In genomic region chr11:97694921-97695711, GRCm38 (mm10) we compare ENCODE assay signal across 8 mouse cellular contexts. TPM values are rescaled to one million over a fixed set of nuclear protein-coding genes. Genes with fewer than 3 reads are reported as not detected.
DNase-seq lines count a peak whose midpoint lies in the region; ATAC-seq lines count a peak whose summit lies in the region.

No protein-coding gene starts in this region.

- peak overlapping the region; percentile 91 for H3K4me2 ChIP-seq in forebrain, embryonic 13.5 days
- H3K4me2 ChIP-seq in intestine, embryonic 16.5 days (ENCODE audit: low read depth, low read length) = peak overlapping the region; percentile 37

- no peaks in the 10 kb centered on the region for H3K27me3 ChIP-seq in forebrain, embryonic 13.5 days
- H3K27me3 ChIP-seq in intestine, embryonic 16.5 days (replicated peaks; ENCODE audit: control insufficient read depth, insufficient read depth, low read length) = no peaks in the 10 kb centered on the region

- peak; percentile 31 for ATAC-seq in forebrain, embryonic 13.5 days
- peak; percentile 67 for ATAC-seq in intestine, embryonic 16.5 days

- peaks cover 34% of the 10 kb centered on the region for H3K36me3 ChIP-seq in forebrain, embryonic 13.5 days (ENCODE audit: poor library complexity, severe bottlenecking)
- H3K36me3 ChIP-seq in intestine, embryonic 16.5 days (ENCODE audit: control insufficient read depth, insufficient read depth, low read length) = peaks cover 17% of the 10 kb centered on the region

- peak overlapping the region; percentile 47 for H3K9ac ChIP-seq in forebrain, embryonic 13.5 days
- H3K9ac ChIP-seq in intestine, embryonic 16.5 days (ENCODE audit: low read depth, low read length) = peak overlapping the region; percentile 30

- DNase-seq in heart, adult 18-20 months = peak; percentile 44 to 56
- no peak for DNase-seq in heart, postnatal 25 days (ENCODE audit: low spot score)
- DNase-seq in MN1 (ENCODE audit: low spot score) = peak; percentile 81
- DNase-seq in lung, postnatal 4 days = peak; percentile 59 to 69
- no peak for DNase-seq in thymus, postnatal 36 days
- no peak for DNase-seq in gastrocnemius, adult 8-10 months (ENCODE audit: low spot score in 2 of 2)

- intact Hi-C loops in heart, postnatal 25 days (cut with DNase I) = no loop called here

- H3K4me3 ChIP-seq in forebrain, embryonic 13.5 days = peak overlapping the region; percentile 68
- H3K4me3 ChIP-seq in intestine, embryonic 16.5 days (ENCODE audit: low read length) = peak overlapping the region; percentile 15

- peaks cover 58% of the 10 kb centered on the region for H3K4me1 ChIP-seq in forebrain, embryonic 13.5 days
- H3K4me1 ChIP-seq in intestine, embryonic 16.5 days (ENCODE audit: control insufficient read depth, insufficient read depth, low read length) = peaks cover 49% of the 10 kb centered on the region

- no peaks in the 10 kb centered on the region for H3K9me3 ChIP-seq in forebrain, embryonic 13.5 days (replicated peaks)
- no peaks in the 10 kb centered on the region for H3K9me3 ChIP-seq in intestine, embryonic 16.5 days (ENCODE audit: control insufficient read depth, low read length)

- WGBS in forebrain, embryonic 13.5 days = 21% methylated on average over 17 of the region's 17 CpGs
- WGBS in intestine, embryonic 16.5 days = 44% methylated on average over 17 of the region's 17 CpGs

- H3K27ac ChIP-seq in forebrain, embryonic 13.5 days = peak overlapping the region; percentile 90
- peak overlapping the region; percentile 88 for H3K27ac ChIP-seq in intestine, embryonic 16.5 days (ENCODE audit: low read length)

RNA-seq across cellular contexts. Expression of gene Pcgf2, which starts 5.2 kb away (rescaled TPM):
- total RNA-seq in heart, adult 18-20 months (2021) = 1 to 10 TPM; 4.8 to 4.9 TPM
- 1 to 10 TPM; 6.2 to 6.4 TPM for total RNA-seq in heart, postnatal 25 days (2021)
- polyA plus RNA-seq in forebrain, embryonic 13.5 days (2015; fragmentation: Nextera tagmentation; extraction: Ambion mirVana) = 21.5 and 22.9 TPM in 2 replicates
- 11.9 and 12.1 TPM in 2 replicates for polyA plus RNA-seq in intestine, embryonic 16.5 days (2015; fragmentation: Nextera tagmentation; extraction: Ambion mirVana)
- 1 to 10 TPM; 1.2 to 2.7 (median 1.5) TPM for total RNA-seq in gastrocnemius, adult 8-10 months (2022)

RNA-seq across cellular contexts. Expression of gene Psmb3, which starts 8.1 kb away (rescaled TPM):
- 100 to 1,000 TPM; 135 to 150 TPM for total RNA-seq in heart, adult 18-20 months (2021)
- total RNA-seq in heart, postnatal 25 days (2021) = 100 to 1,000 TPM; 150 to 151 TPM
- 559 and 571 TPM in 2 replicates for polyA plus RNA-seq in forebrain, embryonic 13.5 days (2015; fragmentation: Nextera tagmentation; extraction: Ambion mirVana)
- 419 and 429 TPM in 2 replicates for polyA plus RNA-seq in intestine, embryonic 16.5 days (2015; fragmentation: Nextera tagmentation; extraction: Ambion mirVana)
- total RNA-seq in gastrocnemius, adult 8-10 months (2022) = 100 to 1,000 TPM; 164 to 175 (median 171) TPM

RNA-seq across cellular contexts. Expression of gene Cisd3, which starts 9.5 kb away (rescaled TPM):
- total RNA-seq in heart, adult 18-20 months (2021) = 100 to 1,000 TPM; 134 to 145 TPM
- 100 to 1,000 TPM; 145 to 155 TPM for total RNA-seq in heart, postnatal 25 days (2021)
- 12.8 and 17.3 TPM in 2 replicates for polyA plus RNA-seq in forebrain, embryonic 13.5 days (2015; fragmentation: Nextera tagmentation; extraction: Ambion mirVana)
- polyA plus RNA-seq in intestine, embryonic 16.5 days (2015; fragmentation: Nextera tagmentation; extraction: Ambion mirVana) = 120 and 135 TPM in 2 replicates
- total RNA-seq in gastrocnemius, adult 8-10 months (2022) = 100 to 1,000 TPM; 102 to 119 (median 105) TPM

RNA-seq across cellular contexts. Expression of gene Mllt6, which starts 31.9 kb away (rescaled TPM):
- 10 to 100 TPM; 59.5 to 60.0 TPM for total RNA-seq in heart, adult 18-20 months (2021)
- 10 to 100 TPM; 59.8 to 63.3 TPM for total RNA-seq in heart, postnatal 25 days (2021)
- 3.2 and 3.5 TPM in 2 replicates for polyA plus RNA-seq in forebrain, embryonic 13.5 days (2015; fragmentation: Nextera tagmentation; extraction: Ambion mirVana)
- 2.2 and 2.6 TPM in 2 replicates for polyA plus RNA-seq in intestine, embryonic 16.5 days (2015; fragmentation: Nextera tagmentation; extraction: Ambion mirVana)
- 10 to 100 TPM; 45.5 to 63.7 (median 51.7) TPM for total RNA-seq in gastrocnemius, adult 8-10 months (2022)

RNA-seq across cellular contexts. Expression of gene Pip4k2b, which starts 49.4 kb away (rescaled TPM):
- 10 to 100 TPM; 23.7 to 24.1 TPM for total RNA-seq in heart, adult 18-20 months (2021)
- total RNA-seq in heart, postnatal 25 days (2021) = 10 to 100 TPM; 20.2 to 21.1 TPM
- polyA plus RNA-seq in forebrain, embryonic 13.5 days (2015; fragmentation: Nextera tagmentation; extraction: Ambion mirVana) = 3.5 and 4.2 TPM in 2 replicates
- 0.71 and 0.86 TPM in 2 replicates for polyA plus RNA-seq in intestine, embryonic 16.5 days (2015; fragmentation: Nextera tagmentation; extraction: Ambion mirVana)
- total RNA-seq in gastrocnemius, adult 8-10 months (2022) = 10 to 100 TPM; 68.1 to 81.6 (median 73.1) TPM

Comparison
In these comparisons a context has a peak if more than half of its experiments do, and no peak if none do; other contexts are left out.
1. DNase-seq: peak in heart, adult 18-20 months (2 of 2), MN1 (single experiment) and lung, postnatal 4 days (2 of 2); none in heart, postnatal 25 days (single experiment), thymus, postnatal 36 days (0 of 2) and gastrocnemius, adult 8-10 months (0 of 2).